Mouse (Mus musculus): ENCODE measurements around the gene Mapkapk2.

Gene Mapkapk2

DNA sequence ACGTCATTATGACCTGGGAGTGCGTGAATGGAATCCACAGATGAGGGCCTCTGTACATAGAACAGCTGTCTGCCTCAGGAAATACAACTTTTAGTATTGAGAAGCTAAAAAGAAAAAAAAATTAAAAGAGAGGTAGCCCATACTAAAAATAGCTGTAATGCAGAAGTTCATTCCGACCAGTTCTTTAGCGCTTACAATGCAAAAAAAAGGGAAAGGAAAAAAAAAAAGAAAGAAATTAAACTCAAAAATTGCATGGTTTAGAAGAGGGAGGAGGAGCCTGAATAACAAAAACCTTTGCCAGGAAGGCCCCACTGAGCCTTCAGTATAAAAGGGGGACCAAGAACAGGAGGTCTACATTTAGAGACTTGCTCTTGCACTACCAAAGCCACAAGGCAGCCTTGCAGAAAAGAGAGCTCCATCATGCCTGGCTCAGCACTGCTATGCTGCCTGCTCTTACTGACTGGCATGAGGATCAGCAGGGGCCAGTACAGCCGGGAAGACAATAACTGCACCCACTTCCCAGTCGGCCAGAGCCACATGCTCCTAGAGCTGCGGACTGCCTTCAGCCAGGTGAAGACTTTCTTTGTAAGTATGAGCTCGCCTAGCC, 78.0 kb downstream of the Mapkapk2 start, which contains the start of gene Il10:
Gene Il10, plus strand, starts transcription at position 354 of the 607 bp plus-strand sequence.
- DNase-seq = no peak

DNA sequence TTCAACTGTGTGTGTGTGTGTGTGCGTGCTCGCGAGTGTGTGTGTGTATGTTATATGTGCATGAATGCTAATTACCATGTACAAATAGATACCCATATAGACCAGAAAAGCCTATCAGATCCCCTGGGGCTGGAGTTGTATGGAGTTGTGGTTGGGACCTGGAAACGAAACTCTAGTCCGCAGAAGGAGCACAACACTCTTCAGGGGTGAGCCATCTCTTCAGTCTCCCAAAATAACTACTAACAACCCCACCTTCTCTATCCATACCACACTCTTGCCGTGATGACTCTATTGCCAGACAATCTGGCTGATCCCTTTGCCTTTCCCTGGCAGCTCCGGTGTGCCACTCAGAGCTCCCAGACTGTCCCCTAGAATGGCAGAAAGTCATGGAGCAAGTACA, 81.7 kb downstream of the Mapkapk2 start:
- no peak for DNase-seq

DNA sequence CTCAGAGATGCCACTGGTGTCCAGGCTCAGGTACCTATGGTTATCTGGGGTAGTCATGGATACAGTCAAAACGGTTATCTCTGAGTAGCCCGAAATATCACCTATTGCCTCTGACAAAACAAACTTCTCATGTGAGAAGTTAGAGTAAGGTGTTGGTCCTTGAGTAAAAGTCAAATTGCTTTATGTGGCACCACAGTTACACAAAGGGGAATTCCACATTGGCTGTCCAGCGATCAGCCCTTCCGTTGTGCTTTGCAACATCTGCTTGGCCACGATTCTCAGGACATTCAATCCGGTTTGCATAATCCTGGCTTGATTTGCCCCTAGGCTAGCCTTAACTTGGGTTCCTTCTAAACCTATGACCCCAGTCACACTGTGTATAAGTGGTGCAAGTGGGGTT, 82.3 kb downstream of the Mapkapk2 start:
- DNase-seq = no peak

DNA sequence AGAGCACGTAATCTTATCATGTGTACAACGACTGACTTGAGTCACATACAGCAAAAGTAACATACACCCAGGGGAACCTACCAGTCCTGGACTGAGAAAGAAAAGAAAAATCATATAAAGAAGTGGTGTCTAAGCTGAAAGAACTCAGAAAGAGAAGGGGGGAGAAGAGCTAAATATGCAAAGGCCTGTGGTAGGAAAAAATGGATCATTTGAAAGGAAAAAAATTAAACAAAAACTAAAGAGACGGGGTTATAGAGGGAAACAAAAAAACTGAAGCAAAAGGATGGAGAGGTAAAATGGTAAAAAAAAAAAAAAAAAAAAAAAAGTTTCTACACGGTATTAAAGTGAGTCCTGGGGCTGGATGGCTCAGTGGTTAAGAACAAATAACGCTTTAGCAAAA, 83.7 kb downstream of the Mapkapk2 start:
- no peak for DNase-seq

- DNase-seq = no peak
These were observed 85.1 kb downstream of the Mapkapk2 start for GRCm38 (mm10) chr1:131012494-131012893.

DNA sequence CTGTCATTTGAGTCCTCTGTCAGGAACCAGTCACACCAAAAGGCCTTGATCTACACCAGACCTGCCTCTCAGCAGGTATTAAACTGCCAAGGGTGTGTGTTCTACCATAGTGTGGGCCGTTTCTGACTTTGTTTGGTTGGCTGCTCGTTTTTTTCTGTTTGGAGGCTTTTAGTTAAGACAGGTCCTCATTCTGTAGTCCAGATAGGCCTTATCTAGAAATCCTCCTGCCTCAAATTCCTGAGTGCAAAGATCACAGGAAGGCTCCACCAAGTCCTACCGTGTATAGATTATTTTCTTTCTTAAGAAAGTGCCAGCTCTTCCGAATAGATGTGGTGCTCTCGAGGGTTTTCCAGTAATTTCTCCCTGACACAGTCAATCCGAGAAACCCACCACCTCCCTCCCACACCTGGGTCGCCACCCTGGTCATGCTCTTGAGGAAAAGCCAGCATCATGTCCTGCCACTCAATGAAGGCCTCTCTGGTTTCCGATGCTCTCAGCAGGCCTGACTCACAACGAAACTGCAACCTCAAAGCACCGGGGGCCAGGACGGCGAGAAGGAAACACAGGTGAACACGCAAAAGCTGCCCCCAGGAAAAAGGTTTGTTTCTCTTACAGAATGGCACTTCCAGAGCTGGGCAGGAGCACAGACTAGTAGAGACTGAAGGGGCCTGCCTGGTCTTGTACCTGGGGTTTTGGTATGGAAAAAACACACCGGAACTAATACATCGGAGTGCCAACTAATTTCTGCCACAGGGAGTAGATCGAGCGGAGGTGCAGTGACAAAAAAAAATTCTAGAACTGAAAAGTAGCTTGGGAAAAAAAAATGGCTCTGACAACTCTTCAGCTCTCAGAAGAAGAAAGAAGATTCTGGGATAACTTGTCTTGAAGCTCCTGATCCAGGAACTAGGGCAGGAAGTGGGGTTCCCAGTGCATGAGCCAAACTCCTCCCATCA, 87.1 kb downstream of the Mapkapk2 start:
- DNase-seq = no peak

- DNase-seq = no peak
These were observed 91.6 kb downstream of the Mapkapk2 start for GRCm38 (mm10) chr1:131006069-131006468.

All from cerebellum, postnatal 36 days (tissue).